Mouse (Mus musculus): ENCODE results near the gene Tmem151a.

Tmem151a gene

GRCm38 (mm10) chr19:5085145-5085863 is at the start of gene Tmem151a:
Gene Tmem151a (minus strand): TSS chr19:5085531.
- DNase-seq (ENCODE audit: low spot score in 2 of 2), result peak; percentile 62 to 65

GRCm38 (mm10) chr19:5131237-5131636 is 45.9 kb upstream of the Tmem151a start:
- no peak for DNase-seq (ENCODE audit: low spot score in 2 of 2)

GRCm38 (mm10) chr19:5129770-5130169 is 44.4 kb upstream of the Tmem151a start:
- DNase-seq (ENCODE audit: low spot score in 2 of 2), result no peak

- DNase-seq (ENCODE audit: low spot score in 2 of 2), result no peak
Observed at GRCm38 (mm10) chr19:5124055-5124614, 38.8 kb upstream of the Tmem151a start.

- no peak for DNase-seq (ENCODE audit: low spot score in 2 of 2)
Observed at GRCm38 (mm10) chr19:5123241-5123640, 37.9 kb upstream of the Tmem151a start.

- no peak for DNase-seq (ENCODE audit: low spot score in 2 of 2)
Observed at GRCm38 (mm10) chr19:5122492-5122891, 37.2 kb upstream of the Tmem151a start.

- DNase-seq (ENCODE audit: low spot score in 2 of 2), result no peak
Observed at GRCm38 (mm10) chr19:5118384-5118698, 33.0 kb upstream of the Tmem151a start, which contains the start of gene Klc2. Gene Klc2 (minus strand): TSS chr19:5118560.

GRCm38 (mm10) chr19:5117494-5118383 is 32.4 kb upstream of the Tmem151a start:
- peak; percentile 91 to 92 for DNase-seq (ENCODE audit: low spot score in 2 of 2)

GRCm38 (mm10) chr19:5113783-5114182 is 28.5 kb upstream of the Tmem151a start:
- no peak for DNase-seq (ENCODE audit: low spot score in 2 of 2)

GRCm38 (mm10) chr19:5109659-5110453 is 24.5 kb upstream of the Tmem151a start:
- DNase-seq (ENCODE audit: low spot score in 2 of 2), result no peak

GRCm38 (mm10) chr19:5108702-5109101 is 23.4 kb upstream of the Tmem151a start:
- no peak for DNase-seq (ENCODE audit: low spot score in 2 of 2)

- no peak for DNase-seq (ENCODE audit: low spot score in 2 of 2)
Observed at GRCm38 (mm10) chr19:5108271-5108575, 22.9 kb upstream of the Tmem151a start.

- no peak for DNase-seq (ENCODE audit: low spot score in 2 of 2)
Observed at GRCm38 (mm10) chr19:5107556-5108270, 22.4 kb upstream of the Tmem151a start.

- DNase-seq (ENCODE audit: low spot score in 2 of 2), result peak; percentile 99
Observed at GRCm38 (mm10) chr19:5106731-5107191, 21.4 kb upstream of the Tmem151a start, which contains the start of gene Rab1b. Gene Rab1b (minus strand): TSS chr19:5107072.

- peak in 1 of 2 experiments; percentile 59 for DNase-seq (ENCODE audit: low spot score in 2 of 2)
Observed at GRCm38 (mm10) chr19:5106074-5106473, 20.7 kb upstream of the Tmem151a start.

GRCm38 (mm10) chr19:5098363-5099143 is 13.2 kb upstream of the Tmem151a start, which contains the start of gene Cnih2:
Gene Cnih2 (minus strand): TSS chr19:5098521.
- DNase-seq (ENCODE audit: low spot score in 2 of 2), result peak; percentile 82 to 86

GRCm38 (mm10) chr19:5097521-5098362 is 12.4 kb upstream of the Tmem151a start:
- peak in 1 of 2 experiments; percentile 60 for DNase-seq (ENCODE audit: low spot score in 2 of 2)

GRCm38 (mm10) chr19:5095887-5096474 is 10.7 kb upstream of the Tmem151a start:
- peak; percentile 61 to 72 for DNase-seq (ENCODE audit: low spot score in 2 of 2)

Data from right cerebral cortex, postnatal 10 days (tissue).